Mouse (Mus musculus): ENCODE results near the gene Hs6st1. TPM values are rescaled to one million over a fixed set of nuclear protein-coding genes. Genes with fewer than 3 reads are reported as not detected.
"Not testable (repeated sequence)": the region's sequence is repeated elsewhere in the genome, so short reads cannot be mapped to it uniquely, and the experiment has no call there.

Hs6st1 gene
- 10 to 100 TPM; 20.0 to 20.8 TPM for total RNA-seq (2021)
- long read RNA-seq, experiment 1, partial matches to known transcripts = 0 of 13 reads
- long read RNA-seq, experiment 1, other reads (novel, unspliced or antisense) = 8 of 13 reads
- long read RNA-seq, experiment 2, transcript Hs6st1-201 (2 exons, 3,719 nt) = major isoform, 11 of 18 reads
- long read RNA-seq, experiment 2, transcript Hs6st1-202 (1 exons, 3,291 nt) = minor isoform, 5 of 18 reads
- long read RNA-seq, experiment 2, partial matches to known transcripts = 0 of 18 reads
- long read RNA-seq, experiment 2, other reads (novel, unspliced or antisense) = 2 of 18 reads

GRCm38 (mm10) chr1:36068076-36068475, at the start of gene Hs6st1:
Gene Hs6st1, plus strand, starts transcription at chr1:36068400.
- peak; percentile 96 for DNase-seq

GRCm38 (mm10) chr1:36018617-36019016, 49.6 kb upstream of the Hs6st1 start:
- DNase-seq = no peak

- no peak for DNase-seq
Observed at GRCm38 (mm10) chr1:36019161-36019560, 49.0 kb upstream of the Hs6st1 start.

GRCm38 (mm10) chr1:36020315-36020714, 47.9 kb upstream of the Hs6st1 start:
- no peak for DNase-seq

- DNase-seq = peak; percentile 89
Observed at GRCm38 (mm10) chr1:36030421-36030821, 37.8 kb upstream of the Hs6st1 start.

GRCm38 (mm10) chr1:36038769-36039168, 29.4 kb upstream of the Hs6st1 start:
- DNase-seq = no peak

- no peak for DNase-seq
Observed at GRCm38 (mm10) chr1:36042072-36042471, 26.1 kb upstream of the Hs6st1 start.

- DNase-seq = not testable (repeated sequence)
Observed at GRCm38 (mm10) chr1:36043793-36044192, 24.4 kb upstream of the Hs6st1 start.

GRCm38 (mm10) chr1:36044288-36044687, 23.9 kb upstream of the Hs6st1 start:
- no peak for DNase-seq

- DNase-seq = peak; percentile 6
Observed at GRCm38 (mm10) chr1:36052672-36053071, 15.5 kb upstream of the Hs6st1 start.

GRCm38 (mm10) chr1:36053566-36053965, 14.6 kb upstream of the Hs6st1 start:
- peak; percentile 1 for DNase-seq

- DNase-seq = peak; percentile 1
Observed at GRCm38 (mm10) chr1:36054182-36054966, 13.8 kb upstream of the Hs6st1 start.

- DNase-seq = no peak
Observed at GRCm38 (mm10) chr1:36054967-36055357, 13.2 kb upstream of the Hs6st1 start.

GRCm38 (mm10) chr1:36059351-36059750, 8.8 kb upstream of the Hs6st1 start:
- DNase-seq = no peak

- DNase-seq = peak; percentile 2
Observed at GRCm38 (mm10) chr1:36059959-36060953, 7.9 kb upstream of the Hs6st1 start.

- DNase-seq = peak; percentile 1
Observed at GRCm38 (mm10) chr1:36061211-36061915, 6.8 kb upstream of the Hs6st1 start.

- peak; percentile 2 for DNase-seq
Observed at GRCm38 (mm10) chr1:36062088-36062805, 6.0 kb upstream of the Hs6st1 start.

GRCm38 (mm10) chr1:36062826-36063640, 5.2 kb upstream of the Hs6st1 start:
- peak; percentile 4 for DNase-seq

- peak; percentile 2 for DNase-seq
Observed at GRCm38 (mm10) chr1:36063641-36063955, 4.6 kb upstream of the Hs6st1 start.

- DNase-seq = peak; percentile 2
Observed at GRCm38 (mm10) chr1:36064223-36064622, 4.0 kb upstream of the Hs6st1 start.

Measured in gastrocnemius, postnatal 25 days (tissue).